Mouse (Mus musculus): Measurements from ENCODE around the gene Gp9. TPM values are rescaled to one million over a fixed set of nuclear protein-coding genes. Genes with fewer than 3 reads are reported as not detected.

The Gp9 gene
- total and polyA plus RNA-seq, 3 experiments = 2.2 to 9.1 (median 6.4) TPM

GRCm38 (mm10) chr6:87732151-87733011, 45.5 kb upstream of the Gp9 start:
- Histone ChIP-seq H3K4me3 (ENCODE audit: low read depth, low read length) (no peak overlapping the region), H3K4me1 (ENCODE audit: insufficient read depth, low read depth, low read length) (no peaks in the 10 kb centered on the region; the same call in 1 of the 2 replicates), H3K9me3 (replicated peaks) (peaks cover 21% of the 10 kb centered on the region), H3K27me3 (ENCODE audit: insufficient read depth, low read length) (peaks cover 80% of the 10 kb centered on the region), H3K36me3 (replicated peaks) (no peaks in the 10 kb centered on the region)
- no peak for TF ChIP-seq TAL1 (conservative IDR thresholded peaks at IDR 0.05; ENCODE audit: low read depth, low read length)
- no peak for TF ChIP-seq GATA1 (IDR thresholded peaks at IDR 0.05; ENCODE audit: borderline replicate concordance, low read length)
- no peak for TF ChIP-seq CTCF (IDR thresholded peaks at IDR 0.05; ENCODE audit: low read depth, low read length)
- no peak for TF ChIP-seq POLR2AphosphoS5 (IDR thresholded peaks at IDR 0.05; ENCODE audit: insufficient replicate concordance, low read depth, low read length)
- no peak for TF ChIP-seq GATA2 (IDR thresholded peaks at IDR 0.05; ENCODE audit: borderline replicate concordance, low read depth, low read length)
- DNase-seq (ENCODE audit: low spot score) (no peak), ATAC-seq (ENCODE audit: extremely low read depth, insufficient number of reproducible peaks, low FRiP score, poor library complexity, severe bottlenecking) (no peak)

GRCm38 (mm10) chr6:87733131-87733930, 44.5 kb upstream of the Gp9 start:
- no peak for TF ChIP-seq TAL1 (conservative IDR thresholded peaks at IDR 0.05; ENCODE audit: low read depth, low read length)
- H3K36me3 ChIP-seq (replicated peaks) = no peaks in the 10 kb centered on the region
- no peak overlapping the region for H3K4me3 ChIP-seq (ENCODE audit: low read depth, low read length)
- H3K4me1 ChIP-seq (ENCODE audit: insufficient read depth, low read depth, low read length) = peaks cover 7% of the 10 kb centered on the region
- ATAC-seq (ENCODE audit: extremely low read depth, insufficient number of reproducible peaks, low FRiP score, poor library complexity, severe bottlenecking) = no peak
- peaks cover 21% of the 10 kb centered on the region for H3K9me3 ChIP-seq (replicated peaks)
- peaks cover 75% of the 10 kb centered on the region for H3K27me3 ChIP-seq (ENCODE audit: insufficient read depth, low read length)
- DNase-seq (ENCODE audit: low spot score) = no peak

- no peak for TF ChIP-seq POLR2AphosphoS5 (IDR thresholded peaks at IDR 0.05; ENCODE audit: insufficient replicate concordance, low read depth, low read length)
- TF ChIP-seq CTCF (IDR thresholded peaks at IDR 0.05; ENCODE audit: low read depth, low read length) = no peak
- TF ChIP-seq TAL1 (conservative IDR thresholded peaks at IDR 0.05; ENCODE audit: low read depth, low read length) = no peak
- TF ChIP-seq GATA2 (IDR thresholded peaks at IDR 0.05; ENCODE audit: borderline replicate concordance, low read depth, low read length) = no peak
- no peak for TF ChIP-seq GATA1 (IDR thresholded peaks at IDR 0.05; ENCODE audit: borderline replicate concordance, low read length)
- DNase-seq (ENCODE audit: low spot score) (no peak), ATAC-seq (ENCODE audit: extremely low read depth, insufficient number of reproducible peaks, low FRiP score, poor library complexity, severe bottlenecking) (no peak)
- Histone ChIP-seq H3K9me3 (replicated peaks) (peaks cover 21% of the 10 kb centered on the region), H3K4me1 (ENCODE audit: insufficient read depth, low read depth, low read length) (peaks cover 15% of the 10 kb centered on the region), H3K27me3 (ENCODE audit: insufficient read depth, low read length) (peaks cover 78% of the 10 kb centered on the region), H3K4me3 (ENCODE audit: low read depth, low read length) (no peak overlapping the region), H3K36me3 (replicated peaks) (no peaks in the 10 kb centered on the region)
These were observed 43.7 kb upstream of the Gp9 start for GRCm38 (mm10) chr6:87734136-87734535.

DNA sequence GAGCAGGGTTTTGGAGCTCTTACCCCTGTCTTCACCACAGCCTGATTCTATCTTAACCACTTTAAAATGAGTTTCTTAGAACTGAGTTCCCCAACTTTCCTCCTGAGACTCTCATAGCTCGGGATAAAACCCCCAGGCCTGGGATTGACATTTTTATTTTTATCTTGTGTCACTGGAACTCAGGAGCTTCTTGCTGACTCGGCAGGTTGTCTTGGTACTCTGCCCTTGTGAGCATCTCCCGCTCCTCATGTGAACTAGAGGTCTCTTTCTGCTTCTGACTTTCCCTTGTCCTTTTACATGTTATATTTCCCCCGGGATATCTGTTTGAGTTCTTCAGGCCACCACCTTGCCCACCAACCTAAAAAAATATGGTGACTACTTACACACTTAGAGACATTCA, 40.9 kb upstream of the Gp9 start:
- peaks cover 5% of the 10 kb centered on the region for H3K9me3 ChIP-seq (replicated peaks)
- no peak overlapping the region for H3K4me3 ChIP-seq (ENCODE audit: low read depth, low read length)
- TF ChIP-seq CTCF (IDR thresholded peaks at IDR 0.05; ENCODE audit: low read depth, low read length) (no peak), POLR2AphosphoS5 (IDR thresholded peaks at IDR 0.05; ENCODE audit: insufficient replicate concordance, low read depth, low read length) (no peak), TAL1 (conservative IDR thresholded peaks at IDR 0.05; ENCODE audit: low read depth, low read length) (no peak), GATA2 (IDR thresholded peaks at IDR 0.05; ENCODE audit: borderline replicate concordance, low read depth, low read length) (no peak), GATA1 (IDR thresholded peaks at IDR 0.05; ENCODE audit: borderline replicate concordance, low read length) (no peak)
- peaks cover 56% of the 10 kb centered on the region for H3K27me3 ChIP-seq (ENCODE audit: insufficient read depth, low read length)
- no peak for DNase-seq (ENCODE audit: low spot score)
- no peaks in the 10 kb centered on the region for H3K36me3 ChIP-seq (replicated peaks)
- ATAC-seq (ENCODE audit: extremely low read depth, insufficient number of reproducible peaks, low FRiP score, poor library complexity, severe bottlenecking) = no peak
- H3K4me1 ChIP-seq (ENCODE audit: insufficient read depth, low read depth, low read length) = peaks cover 40% of the 10 kb centered on the region

- no peak for DNase-seq (ENCODE audit: low spot score)
- TF ChIP-seq CTCF (IDR thresholded peaks at IDR 0.05; ENCODE audit: low read depth, low read length) (no peak), TAL1 (conservative IDR thresholded peaks at IDR 0.05; ENCODE audit: low read depth, low read length) (no peak), POLR2AphosphoS5 (IDR thresholded peaks at IDR 0.05; ENCODE audit: insufficient replicate concordance, low read depth, low read length) (no peak), GATA1 (IDR thresholded peaks at IDR 0.05; ENCODE audit: borderline replicate concordance, low read length) (no peak), GATA2 (IDR thresholded peaks at IDR 0.05; ENCODE audit: borderline replicate concordance, low read depth, low read length) (no peak)
- Histone ChIP-seq H3K36me3 (replicated peaks) (no peaks in the 10 kb centered on the region), H3K4me1 (ENCODE audit: insufficient read depth, low read depth, low read length) (peaks cover 50% of the 10 kb centered on the region), H3K27me3 (ENCODE audit: insufficient read depth, low read length) (peaks cover 44% of the 10 kb centered on the region), H3K9me3 (replicated peaks) (no peaks in the 10 kb centered on the region; the same call in 1 of the 2 replicates), H3K4me3 (ENCODE audit: low read depth, low read length) (no peak overlapping the region)
- ATAC-seq (ENCODE audit: extremely low read depth, insufficient number of reproducible peaks, low FRiP score, poor library complexity, severe bottlenecking) = no peak
These were observed 39.8 kb upstream of the Gp9 start for GRCm38 (mm10) chr6:87737921-87738626.

DNA sequence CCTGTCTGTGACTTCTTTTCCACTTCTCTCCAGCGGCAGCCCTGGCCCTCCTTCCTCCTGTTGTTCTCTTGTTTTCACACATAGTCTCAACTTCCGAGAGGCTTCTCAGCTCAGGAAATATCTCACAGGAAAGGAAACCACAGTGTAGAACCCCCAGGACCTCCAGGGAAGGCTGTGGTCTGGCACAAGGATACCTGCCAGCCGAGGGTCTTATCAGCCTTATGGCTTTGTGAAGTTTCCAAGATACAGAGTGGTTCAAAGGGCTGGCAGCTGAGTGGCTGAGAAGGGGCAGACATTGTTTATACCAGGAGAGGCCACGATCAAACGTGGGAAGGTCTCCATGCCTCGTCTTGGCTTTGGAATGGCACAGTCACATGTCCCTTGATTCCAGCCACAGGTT, 38.0 kb upstream of the Gp9 start:
- Histone ChIP-seq H3K27me3 (ENCODE audit: insufficient read depth, low read length) (peaks cover 27% of the 10 kb centered on the region), H3K4me3 (ENCODE audit: low read depth, low read length) (peak overlapping the region; percentile 18; the same call in 1 of the 2 replicates), H3K4me1 (ENCODE audit: insufficient read depth, low read depth, low read length) (peaks cover 56% of the 10 kb centered on the region), H3K9me3 (replicated peaks) (no peaks in the 10 kb centered on the region; the same call in 1 of the 2 replicates), H3K36me3 (replicated peaks) (no peaks in the 10 kb centered on the region)
- no peak for ATAC-seq (ENCODE audit: extremely low read depth, insufficient number of reproducible peaks, low FRiP score, poor library complexity, severe bottlenecking)
- TF ChIP-seq GATA2 (IDR thresholded peaks at IDR 0.05; ENCODE audit: borderline replicate concordance, low read depth, low read length) = no peak
- no peak for TF ChIP-seq TAL1 (conservative IDR thresholded peaks at IDR 0.05; ENCODE audit: low read depth, low read length)
- TF ChIP-seq POLR2AphosphoS5 (IDR thresholded peaks at IDR 0.05; ENCODE audit: insufficient replicate concordance, low read depth, low read length) = no peak
- TF ChIP-seq CTCF (IDR thresholded peaks at IDR 0.05; ENCODE audit: low read depth, low read length) = no peak
- no peak for DNase-seq (ENCODE audit: low spot score)
